ENCODE assay signal across 16 mouse cellular contexts in the genomic region with DNA sequence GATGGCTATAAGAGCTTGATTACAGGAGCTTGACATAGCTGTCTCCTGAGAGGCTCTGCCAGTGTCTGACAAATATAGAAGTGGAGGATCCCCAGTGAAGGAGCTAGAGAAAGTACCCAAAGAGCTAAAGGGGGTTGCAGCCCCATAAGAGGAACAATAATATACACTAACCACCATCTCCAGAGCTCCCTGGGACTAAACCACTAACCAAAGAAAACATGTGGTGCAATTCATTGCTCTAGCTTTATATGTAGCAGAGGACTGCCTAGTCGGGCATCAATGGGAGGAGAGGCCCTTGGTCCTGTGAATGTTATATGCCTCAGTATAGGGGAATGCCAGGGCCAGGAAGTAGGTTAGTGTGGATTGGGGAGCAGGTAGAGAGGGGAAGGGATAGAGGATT.
"Had no signal": no experiment of that assay in that cellular context is flagged by ENCODE, and none has a peak within 500 bp of the region (broad histone marks: within the 10 kb centered on the region; RNA-seq: fewer than 3 reads in every experiment).

No protein-coding gene starts in this region.

- H3K9me3 ChIP-seq: neural tube, embryonic 13.5 days; neural tube, embryonic 15.5 days; stomach, embryonic 15.5 days had no signal

- H3K27ac ChIP-seq: neural tube, embryonic 13.5 days; neural tube, embryonic 15.5 days; stomach, embryonic 15.5 days; stomach, postnatal 0 days had no signal

- H3K9ac ChIP-seq: neural tube, embryonic 13.5 days; neural tube, embryonic 15.5 days; stomach, embryonic 15.5 days had no signal

- H3K36me3 ChIP-seq: neural tube, embryonic 13.5 days; neural tube, embryonic 15.5 days; stomach, embryonic 15.5 days had no signal

- DNase-seq: retina, postnatal 1 day; right cerebral cortex, adult 18-20 months; right cerebral cortex, postnatal 14 days; right cerebral cortex, postnatal 25 days; right cerebral cortex, postnatal 4 days; spleen, adult 18-20 months; thymus, adult 18-20 months; thymus, adult 2 months; thymus, postnatal 14 days; thymus, postnatal 25 days; thymus, postnatal 36 days; thymus, postnatal 4 days had no signal

- H3K4me3 ChIP-seq: neural tube, embryonic 13.5 days; neural tube, embryonic 15.5 days; stomach, embryonic 15.5 days had no signal

- H3K4me2 ChIP-seq: neural tube, embryonic 13.5 days; neural tube, embryonic 15.5 days; stomach, embryonic 15.5 days had no signal

- H3K4me1 ChIP-seq: neural tube, embryonic 13.5 days; neural tube, embryonic 15.5 days; stomach, embryonic 15.5 days had no signal

- H3K27me3 ChIP-seq: neural tube, embryonic 13.5 days; neural tube, embryonic 15.5 days; stomach, embryonic 15.5 days had no signal
